Mouse (Mus musculus): Measurements from ENCODE around the gene Ephx1. TPM values are rescaled to one million over a fixed set of nuclear protein-coding genes. Genes with fewer than 3 reads are reported as not detected.

Ephx1 gene
- total and polyA plus RNA-seq, 2 experiments from 2014 or later: 13.3 to 15.2 TPM

- TF ChIP-seq CTCF (IDR thresholded peaks at IDR 0.05; ENCODE audit: low read depth): no peak
- Histone ChIP-seq H3K4me3 (ENCODE audit: low read length) (no peak overlapping the region), H3K9ac (replicated peaks; ENCODE audit: low read length) (no peak overlapping the region), H3K27me3 (ENCODE audit: insufficient read depth, low read length) (no peaks in the 10 kb centered on the region), H3K4me2 (ENCODE audit: low read depth, low read length) (no peak overlapping the region), H3K4me1 (ENCODE audit: insufficient read depth, low read length) (no peaks in the 10 kb centered on the region), H3K36me3 (ENCODE audit: insufficient read depth, low read length) (no peaks in the 10 kb centered on the region), H3K9me3 (ENCODE audit: low read length) (no peaks in the 10 kb centered on the region), H3K27ac (no peak overlapping the region)
- no peak for DNase-seq (ENCODE audit: low spot score)
- ATAC-seq: no peak
- WGBS: 89% methylated on average over 4 of the region's 4 CpGs
Observed at GRCm38 (mm10) chr1:181009011-181009590, 11.6 kb downstream of the Ephx1 start.

- H3K4me1 ChIP-seq (ENCODE audit: insufficient read depth, low read length): no peaks in the 10 kb centered on the region
- no peak overlapping the region for H3K9ac ChIP-seq (replicated peaks; ENCODE audit: low read length)
- H3K36me3 ChIP-seq (ENCODE audit: insufficient read depth, low read length): no peaks in the 10 kb centered on the region
- 97% methylated on average over 2 of the region's 2 CpGs for WGBS
- H3K27ac ChIP-seq: no peak overlapping the region
- ATAC-seq (no peak), DNase-seq (ENCODE audit: low spot score) (no peak)
- no peaks in the 10 kb centered on the region for H3K27me3 ChIP-seq (ENCODE audit: insufficient read depth, low read length)
- H3K4me2 ChIP-seq (ENCODE audit: low read depth, low read length): no peak overlapping the region
- no peak overlapping the region for H3K4me3 ChIP-seq (ENCODE audit: low read length)
- TF ChIP-seq CTCF (IDR thresholded peaks at IDR 0.05; ENCODE audit: low read depth): no peak
- no peaks in the 10 kb centered on the region for H3K9me3 ChIP-seq (ENCODE audit: low read length)
Observed at GRCm38 (mm10) chr1:181008266-181008665, 12.4 kb downstream of the Ephx1 start.

- Histone ChIP-seq H3K4me2 (ENCODE audit: low read depth, low read length) (no peak overlapping the region), H3K27me3 (ENCODE audit: insufficient read depth, low read length) (no peaks in the 10 kb centered on the region), H3K27ac (no peak overlapping the region), H3K9ac (replicated peaks; ENCODE audit: low read length) (no peak overlapping the region), H3K9me3 (ENCODE audit: low read length) (no peaks in the 10 kb centered on the region), H3K4me1 (ENCODE audit: insufficient read depth, low read length) (no peaks in the 10 kb centered on the region), H3K4me3 (ENCODE audit: low read length) (no peak overlapping the region), H3K36me3 (ENCODE audit: insufficient read depth, low read length) (no peaks in the 10 kb centered on the region)
- no peak for TF ChIP-seq CTCF (IDR thresholded peaks at IDR 0.05; ENCODE audit: low read depth)
- no peak for ATAC-seq
- DNase-seq (ENCODE audit: low spot score): no peak
- 87% methylated on average over 6 of the region's 6 CpGs for WGBS
Observed at GRCm38 (mm10) chr1:181007831-181008230, 12.9 kb downstream of the Ephx1 start.

GRCm38 (mm10) chr1:181005331-181005730 is 15.4 kb downstream of the Ephx1 start:
- no peak for DNase-seq (ENCODE audit: low spot score)
- no peaks in the 10 kb centered on the region for H3K9me3 ChIP-seq (ENCODE audit: low read length)
- TF ChIP-seq CTCF (IDR thresholded peaks at IDR 0.05; ENCODE audit: low read depth): no peak
- no peaks in the 10 kb centered on the region for H3K4me1 ChIP-seq (ENCODE audit: insufficient read depth, low read length)
- no peaks in the 10 kb centered on the region for H3K36me3 ChIP-seq (ENCODE audit: insufficient read depth, low read length)
- H3K27me3 ChIP-seq (ENCODE audit: insufficient read depth, low read length): no peaks in the 10 kb centered on the region
- H3K4me3 ChIP-seq (ENCODE audit: low read length): no peak overlapping the region
- ATAC-seq: no peak
- no peak overlapping the region for H3K4me2 ChIP-seq (ENCODE audit: low read depth, low read length)
- 87% methylated on average over 8 of the region's 8 CpGs for WGBS
- no peak overlapping the region for H3K27ac ChIP-seq
- H3K9ac ChIP-seq (replicated peaks; ENCODE audit: low read length): no peak overlapping the region

GRCm38 (mm10) chr1:181003790-181004189 is 16.9 kb downstream of the Ephx1 start:
- no peak overlapping the region for H3K4me3 ChIP-seq (ENCODE audit: low read length)
- H3K9ac ChIP-seq (replicated peaks; ENCODE audit: low read length): no peak overlapping the region
- H3K27me3 ChIP-seq (ENCODE audit: insufficient read depth, low read length): no peaks in the 10 kb centered on the region
- no peaks in the 10 kb centered on the region for H3K9me3 ChIP-seq (ENCODE audit: low read length)
- no peak overlapping the region for H3K27ac ChIP-seq
- H3K36me3 ChIP-seq (ENCODE audit: insufficient read depth, low read length): no peaks in the 10 kb centered on the region
- WGBS: 75% methylated on average over 2 of the region's 2 CpGs
- DNase-seq (ENCODE audit: low spot score) (no peak), ATAC-seq (no peak)
- H3K4me2 ChIP-seq (ENCODE audit: low read depth, low read length): no peak overlapping the region
- TF ChIP-seq CTCF (IDR thresholded peaks at IDR 0.05; ENCODE audit: low read depth): no peak
- H3K4me1 ChIP-seq (ENCODE audit: insufficient read depth, low read length): no peaks in the 10 kb centered on the region

GRCm38 (mm10) chr1:181001621-181002020 is 19.1 kb downstream of the Ephx1 start:
- Histone ChIP-seq H3K27me3 (ENCODE audit: insufficient read depth, low read length) (no peaks in the 10 kb centered on the region), H3K4me1 (ENCODE audit: insufficient read depth, low read length) (no peaks in the 10 kb centered on the region), H3K27ac (no peak overlapping the region), H3K36me3 (ENCODE audit: insufficient read depth, low read length) (no peaks in the 10 kb centered on the region), H3K4me3 (ENCODE audit: low read length) (no peak overlapping the region), H3K9ac (replicated peaks; ENCODE audit: low read length) (no peak overlapping the region), H3K9me3 (ENCODE audit: low read length) (no peaks in the 10 kb centered on the region), H3K4me2 (ENCODE audit: low read depth, low read length) (no peak overlapping the region)
- ATAC-seq (no peak), DNase-seq (ENCODE audit: low spot score) (no peak)
- WGBS: 96% methylated on average over 3 of the region's 3 CpGs
- no peak for TF ChIP-seq CTCF (IDR thresholded peaks at IDR 0.05; ENCODE audit: low read depth)

- Histone ChIP-seq H3K4me1 (ENCODE audit: insufficient read depth, low read length) (no peaks in the 10 kb centered on the region), H3K27ac (no peak overlapping the region), H3K27me3 (ENCODE audit: insufficient read depth, low read length) (no peaks in the 10 kb centered on the region), H3K9ac (replicated peaks; ENCODE audit: low read length) (no peak overlapping the region), H3K36me3 (ENCODE audit: insufficient read depth, low read length) (no peaks in the 10 kb centered on the region), H3K9me3 (ENCODE audit: low read length) (no peaks in the 10 kb centered on the region), H3K4me2 (ENCODE audit: low read depth, low read length) (no peak overlapping the region), H3K4me3 (ENCODE audit: low read length) (no peak overlapping the region)
- 89% methylated on average over 3 of the region's 3 CpGs for WGBS
- ATAC-seq (no peak), DNase-seq (ENCODE audit: low spot score) (no peak)
- no peak for TF ChIP-seq CTCF (IDR thresholded peaks at IDR 0.05; ENCODE audit: low read depth)
Observed at GRCm38 (mm10) chr1:181001217-181001616, 19.5 kb downstream of the Ephx1 start.

Data from hindbrain, postnatal 0 days (tissue).